ENCODE assay signal across 11 mouse cellular contexts in genomic region chr15:86122261-86122949, GRCm38 (mm10).
DNase-seq lines count a peak whose midpoint lies in the region; TF ChIP-seq lines count a peak whose summit lies in the region.
"Had no signal": no experiment of that assay in that cellular context is flagged by ENCODE, and none has a peak within 500 bp of the region (broad histone marks: within the 10 kb centered on the region; RNA-seq: fewer than 3 reads in every experiment).

No protein-coding gene starts in this region.

- no peak overlapping the region for H3K4me3 ChIP-seq in layer of hippocampus, adult 2 months
- no peak overlapping the region for H3K4me3 ChIP-seq in cortical plate, adult 2 months (ENCODE audit: insufficient read depth, low read length)
- no peak overlapping the region for H3K4me3 ChIP-seq in thymus, adult 2 months (ENCODE audit: control insufficient read depth, insufficient read depth, low read length)
- H3K4me3 ChIP-seq: heart, embryonic 15.5 days had no signal

- H3K27ac ChIP-seq in layer of hippocampus, adult 2 months: peak overlapping the region; percentile 67
- H3K27ac ChIP-seq in cortical plate, adult 2 months (ENCODE audit: insufficient read depth, low read length): 0 out of 2 replicates have a peak overlapping the region, but pooled peaks have one; percentile 12
- H3K27ac ChIP-seq in thymus, adult 2 months (ENCODE audit: control insufficient read depth, insufficient read depth, low read length): no peak overlapping the region
- H3K27ac ChIP-seq: heart, embryonic 15.5 days had no signal

- WGBS in thymus, adult 2 months: 95% methylated on average over 9 of the region's 9 CpGs

- DNase-seq in layer of hippocampus, adult 2 months (ENCODE audit: low spot score in 2 of 2): no peak
- DNase-seq in layer of hippocampus, adult 11-12 months (ENCODE audit: low spot score): no peak
- DNase-seq in adrenal gland, adult 8-10 months: peak; percentile 50
- DNase-seq in kidney, postnatal 14 days: peak; percentile 71
- no peak for DNase-seq in thymus, adult 2 months
- DNase-seq in retina, embryonic 14.5 days (ENCODE audit: low spot score): no peak
- no peak for DNase-seq in frontal cortex, adult 2 months (ENCODE audit: extremely low spot score in 1 of 2, low spot score in 1 of 2)
- DNase-seq: embryo, embryonic 11 days; liver, postnatal 0 days had no signal

- H3K27me3 ChIP-seq in thymus, adult 2 months (ENCODE audit: control insufficient read depth, insufficient read depth, low read length): no peaks in the 10 kb centered on the region
- H3K27me3 ChIP-seq: heart, embryonic 15.5 days had no signal

- H3K4me1 ChIP-seq in cortical plate, adult 2 months (ENCODE audit: control insufficient read depth, insufficient read depth, low read length): no peaks in the 10 kb centered on the region
- no peaks in the 10 kb centered on the region for H3K4me1 ChIP-seq in thymus, adult 2 months (replicated peaks; ENCODE audit: control insufficient read depth, insufficient read depth, low read length)

- TF ChIP-seq POLR2A in cortical plate, adult 2 months (IDR thresholded peaks at IDR 0.05; ENCODE audit: extremely low read depth, insufficient read depth, low read length): no peak
- TF ChIP-seq POLR2A in thymus, adult 2 months (IDR thresholded peaks at IDR 0.05; ENCODE audit: control insufficient read depth, extremely low read depth, insufficient read depth, low read length, poor library complexity): no peak

- peak; percentile 23 for TF ChIP-seq CTCF in layer of hippocampus, adult 2 months (conservative IDR thresholded peaks at IDR 0.05)
- TF ChIP-seq CTCF in cortical plate, adult 2 months (IDR thresholded peaks at IDR 0.05; ENCODE audit: extremely low read depth, insufficient read depth, low read length): no peak
- TF ChIP-seq CTCF in thymus, adult 2 months (IDR thresholded peaks at IDR 0.05; ENCODE audit: borderline replicate concordance, control insufficient read depth, extremely low read depth, insufficient read depth, low read length, poor library complexity): no peak

- H3K36me3 ChIP-seq in thymus, adult 2 months (ENCODE audit: control insufficient read depth, insufficient read depth, low read length): peaks cover 4% of the 10 kb centered on the region; the same call in 1 of the 2 replicates

Comparison
In these comparisons a context has a peak if more than half of its experiments do, and no peak if none do; other contexts are left out.
1. DNase-seq: peak in adrenal gland, adult 8-10 months (single experiment) and kidney, postnatal 14 days (single experiment); none in layer of hippocampus, adult 2 months (0 of 2), layer of hippocampus, adult 11-12 months (single experiment), thymus, adult 2 months (single experiment), retina, embryonic 14.5 days (single experiment) and frontal cortex, adult 2 months (0 of 2).